Mouse (Mus musculus) small intestine, adult 2 months (tissue): ENCODE data around the gene Atf5. TPM values are rescaled to one million over a fixed set of nuclear protein-coding genes. Genes with fewer than 3 reads are reported as not detected.

Source experiments
- H3K27ac ChIP-seq: fragments of 200-500 bp; 2 replicates; pipeline ENCODE4 v1.5.1; 2012; ENCODE audit warnings: low read depth, low read length, control low read depth, inconsistent platforms; ENCODE audit not compliant: insufficient read depth
- H3K27me3 ChIP-seq: fragments of 200-500 bp; 2 replicates; pipeline ENCODE4 v1.6.1; 2012; ENCODE audit warnings: mild to moderate bottlenecking, moderate library complexity, low read length, inconsistent platforms; ENCODE audit not compliant: control insufficient read depth, insufficient read depth
- H3K36me3 ChIP-seq: fragments of 200-500 bp; 2 replicates; pipeline ENCODE4 v1.6.1; 2012; ENCODE audit warnings: mild to moderate bottlenecking, low read length, control low read depth, inconsistent platforms; ENCODE audit not compliant: control insufficient read depth, insufficient read depth
- H3K4me1 ChIP-seq: fragments of 200-500 bp; 2 replicates; pipeline ENCODE4 v1.6.1; 2012; ENCODE audit warnings: low read length, inconsistent platforms, mixed read lengths; ENCODE audit not compliant: control insufficient read depth, insufficient read depth, insufficient read length
- H3K4me3 ChIP-seq: fragments of 200-500 bp; 2 replicates; pipeline ENCODE4 v1.5.1; 2012; ENCODE audit warnings: low read depth, mild to moderate bottlenecking, control low read depth, inconsistent platforms, low read length, moderate library complexity
- CTCF ChIP-seq: fragments of 200-500 bp; IDR thresholded peaks from 2 replicates; pipeline ENCODE4 v1.5.1; 2012; ENCODE audit warnings: low read depth, mild to moderate bottlenecking, control low read depth, inconsistent platforms, low read length, moderate library complexity, mixed read lengths; ENCODE audit not compliant: insufficient replicate concordance, insufficient read length; ENCODE audit errors: extremely low read depth
- POLR2A ChIP-seq: fragments of 200-500 bp; IDR thresholded peaks from 2 replicates; pipeline ENCODE4 v1.6.1; 2012; ENCODE audit warnings: low read depth, mild to moderate bottlenecking, control low read depth, inconsistent platforms, low read length, moderate library complexity
- WGBS: fragments of 180-500 bp; shearing (Covaris S2); methylation state at CpG from one replicate; pipeline ENCODE4 v1.1.7; 2018; 5-methylcytosine and 5-hydroxymethylcytosine counted together
- polyA plus RNA-seq: library from polyadenylated mRNA; depleted of rRNA; stranded (reverse); fragments of >200 nt; gene quantifications from 2 replicates; pipeline ENCODE4 v1.2.3, GENCODE M21; 2012; rRNA removed

Gene Atf5
- polyA plus RNA-seq, 1 experiment: 102 TPM

DNA sequence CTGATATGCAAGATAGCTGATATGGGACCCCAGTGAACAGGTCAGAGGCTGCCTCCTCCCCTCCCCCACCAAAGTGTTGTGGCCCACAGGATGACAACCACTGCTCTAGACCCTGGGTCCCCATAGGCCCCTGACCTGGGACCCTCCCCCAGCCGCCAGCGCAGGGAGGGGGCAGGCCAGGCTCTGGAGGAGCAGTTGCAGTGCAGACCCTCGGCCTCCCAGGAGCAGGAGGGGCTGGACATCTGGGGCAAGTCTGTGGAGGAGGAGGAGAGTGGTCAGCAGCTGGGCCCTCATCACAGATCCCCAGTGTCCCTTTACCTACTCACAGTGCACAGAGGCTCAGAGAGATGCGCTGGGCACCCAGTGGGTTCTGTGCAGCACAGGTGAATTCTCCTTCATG is 26.4 kb downstream of the Atf5 start:
- 67% methylated on average over 4 of the region's 4 CpGs for WGBS
- no peaks in the 10 kb centered on the region for H3K27me3 ChIP-seq
- H3K36me3 ChIP-seq: no peaks in the 10 kb centered on the region
- H3K4me3 ChIP-seq: no peak overlapping the region
- TF ChIP-seq CTCF (no peak), POLR2A (no peak)
- no peaks in the 10 kb centered on the region for H3K4me1 ChIP-seq
- H3K27ac ChIP-seq: no peak overlapping the region

DNA sequence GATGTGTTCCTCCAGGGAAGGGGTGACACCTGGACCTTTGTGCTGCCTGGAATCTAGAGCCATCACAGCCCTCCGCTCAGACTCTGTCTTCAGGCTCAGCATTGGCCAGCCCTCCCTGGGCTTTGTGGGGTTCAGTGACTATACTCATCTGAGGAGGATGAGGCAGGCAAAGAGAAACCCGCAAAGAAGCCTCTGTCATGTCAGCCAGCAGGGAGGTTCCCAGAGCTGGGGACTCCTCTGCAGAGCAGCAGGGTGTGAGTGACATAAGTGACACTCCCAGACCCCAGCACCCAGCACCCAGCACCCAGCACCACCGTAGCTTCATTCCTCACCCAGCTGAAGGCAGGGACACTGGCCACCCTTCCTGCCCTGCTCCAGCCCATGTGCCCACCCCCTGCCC is 26.9 kb downstream of the Atf5 start:
- Histone ChIP-seq H3K27me3 (no peaks in the 10 kb centered on the region), H3K4me3 (no peak overlapping the region), H3K27ac (no peak overlapping the region), H3K36me3 (no peaks in the 10 kb centered on the region), H3K4me1 (no peaks in the 10 kb centered on the region)
- WGBS: 67% methylated on average over 3 of the region's 3 CpGs
- TF ChIP-seq CTCF: no peak
- no peak for TF ChIP-seq POLR2A

DNA sequence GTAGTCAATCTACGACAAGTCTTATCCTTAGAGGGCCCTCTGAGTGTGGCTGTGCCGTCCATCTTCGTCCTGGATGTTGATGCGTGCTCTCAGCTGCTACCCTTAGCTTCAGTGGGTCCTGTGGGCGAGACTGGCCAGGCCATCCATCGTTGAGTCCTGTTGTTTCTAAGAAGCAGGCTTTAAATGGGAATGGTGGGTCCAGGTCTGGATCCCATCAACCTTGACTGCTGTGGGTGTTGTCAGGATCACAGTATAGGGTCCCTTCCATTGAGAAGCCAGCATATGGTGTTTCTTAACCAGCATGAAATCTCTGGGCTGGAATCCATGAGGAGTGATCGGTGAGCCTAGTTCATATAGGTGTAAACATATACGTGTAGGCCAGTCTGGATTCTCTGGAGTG is 36.4 kb downstream of the Atf5 start:
- Histone ChIP-seq H3K27me3 (no peaks in the 10 kb centered on the region), H3K4me3 (no peak overlapping the region), H3K36me3 (peaks cover 19% of the 10 kb centered on the region), H3K4me1 (no peaks in the 10 kb centered on the region), H3K27ac (no peak overlapping the region)
- 79% methylated on average over 8 of the region's 8 CpGs for WGBS
- TF ChIP-seq CTCF: no peak
- no peak for TF ChIP-seq POLR2A

DNA sequence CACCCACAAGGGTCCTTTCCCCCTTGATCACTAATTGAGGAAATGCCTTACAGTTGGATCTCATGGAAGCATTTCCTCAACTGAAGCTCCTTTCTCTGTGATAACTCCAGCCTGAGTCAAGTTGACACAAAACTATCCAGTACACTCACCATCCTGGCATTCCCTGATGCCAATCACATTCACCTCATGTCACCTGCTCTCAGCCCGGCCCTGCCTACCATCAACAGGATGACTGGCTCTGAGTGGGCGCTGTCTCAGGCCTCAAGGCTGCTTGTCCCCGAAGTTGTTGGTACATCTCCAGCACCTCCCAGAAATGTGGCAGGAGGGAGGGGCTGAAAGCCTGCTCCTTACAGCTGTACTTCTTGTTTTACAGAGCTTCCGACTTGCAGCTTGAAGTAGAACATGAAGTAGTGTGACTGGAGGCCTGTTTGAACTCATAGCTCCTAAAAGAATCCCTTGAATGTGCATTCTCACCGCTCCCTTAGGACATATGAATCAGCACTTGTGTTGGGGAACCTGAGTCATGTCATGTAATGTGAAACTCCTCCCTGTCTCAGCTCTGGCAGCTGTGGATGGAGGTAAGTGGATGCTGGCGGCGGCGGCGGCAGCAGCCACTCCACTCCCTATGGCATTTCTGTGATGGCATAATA is 39.5 kb downstream of the Atf5 start:
- 86% methylated on average over 9 of the region's 9 CpGs for WGBS
- Histone ChIP-seq H3K4me1 (no peaks in the 10 kb centered on the region), H3K4me3 (no peak overlapping the region), H3K27me3 (no peaks in the 10 kb centered on the region), H3K27ac (no peak overlapping the region), H3K36me3 (peaks cover 36% of the 10 kb centered on the region)
- TF ChIP-seq POLR2A (no peak), CTCF (no peak)

DNA sequence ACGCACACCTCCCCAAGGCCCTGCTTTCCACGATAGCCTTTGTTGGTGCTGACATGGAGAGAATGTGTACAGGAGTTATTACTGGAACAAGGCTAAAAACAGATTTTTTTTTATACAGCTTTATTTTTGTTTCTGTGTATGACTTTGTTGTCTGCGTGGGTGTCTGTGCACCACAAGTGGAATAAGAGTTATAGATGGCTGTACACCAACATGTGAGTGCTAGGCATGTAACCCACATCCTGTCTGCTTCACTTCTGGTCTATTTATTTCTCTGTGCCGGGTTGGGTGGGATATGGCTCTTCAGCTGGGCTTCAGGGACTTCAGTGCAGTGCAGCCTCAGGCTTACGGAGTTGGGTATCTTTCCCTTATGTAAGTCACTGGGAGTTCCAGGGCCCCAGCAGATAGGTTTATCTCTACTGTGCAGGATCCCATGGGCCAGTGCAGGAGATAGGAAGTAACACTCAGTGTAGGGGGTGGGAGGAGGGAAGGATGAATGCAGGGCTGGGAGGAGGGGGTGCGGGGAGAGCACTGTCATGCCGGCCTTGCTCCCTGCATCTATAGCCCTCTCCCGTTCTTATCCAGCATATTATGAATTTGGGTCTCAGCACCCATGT is 43.8 kb downstream of the Atf5 start:
- Histone ChIP-seq H3K27ac (no peak overlapping the region), H3K4me3 (no peak overlapping the region), H3K4me1 (no peaks in the 10 kb centered on the region), H3K27me3 (no peaks in the 10 kb centered on the region), H3K36me3 (peaks cover 65% of the 10 kb centered on the region)
- TF ChIP-seq POLR2A (no peak), CTCF (no peak)
- 85% methylated on average over 8 of the region's 8 CpGs for WGBS

DNA sequence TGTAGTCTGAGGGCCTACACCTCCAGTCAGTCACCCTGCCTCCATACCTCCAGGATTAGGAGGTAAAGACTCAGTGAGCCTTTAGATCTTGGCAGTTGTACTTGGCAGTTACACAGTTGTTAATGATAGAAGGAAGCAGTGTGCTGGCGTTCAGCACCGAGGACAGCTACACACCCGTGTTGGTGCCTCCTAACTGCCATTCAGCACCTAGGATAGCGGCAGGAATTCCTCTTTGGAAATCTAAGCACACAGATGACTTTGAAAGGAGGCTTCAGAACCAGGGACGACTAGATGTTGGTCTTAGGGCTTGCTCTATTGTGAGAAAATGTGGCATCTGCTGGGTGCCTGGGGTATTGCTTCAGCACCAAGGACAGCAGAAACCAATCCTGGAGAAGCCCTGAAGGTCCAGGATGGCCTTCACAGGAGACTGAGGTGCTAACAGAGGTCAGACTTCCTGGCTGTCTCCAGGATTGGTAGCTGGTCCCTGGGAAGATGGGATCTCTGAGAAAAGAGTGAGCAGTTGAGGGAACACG is 46.3 kb downstream of the Atf5 start:
- 19% methylated on average over 6 of the region's 6 CpGs for WGBS

DNA sequence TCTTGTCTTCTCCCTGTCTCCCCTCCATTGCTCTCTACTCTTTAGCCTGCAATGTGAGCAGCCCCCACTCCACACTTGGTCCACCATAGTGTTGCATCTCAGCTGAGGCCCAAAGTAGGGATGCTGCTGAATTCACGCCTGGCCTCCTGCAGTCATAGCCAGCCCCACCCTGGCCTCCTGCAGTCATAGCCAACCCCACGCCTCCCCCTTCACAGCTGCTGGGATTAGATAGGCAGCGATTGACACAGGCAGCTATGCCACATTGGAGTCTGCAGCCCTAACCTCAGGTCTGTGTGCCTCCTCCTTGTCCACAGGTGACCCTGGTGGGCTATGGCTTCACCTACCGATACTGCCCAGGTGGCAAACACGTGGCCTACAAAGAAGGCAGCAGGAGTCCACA is 48.3 kb downstream of the Atf5 start:
- H3K27me3 ChIP-seq: no peaks in the 10 kb centered on the region
- no peaks in the 10 kb centered on the region for H3K4me1 ChIP-seq
- peaks cover 79% of the 10 kb centered on the region for H3K36me3 ChIP-seq
- TF ChIP-seq POLR2A (no peak), CTCF (no peak)
- no peak overlapping the region for H3K27ac ChIP-seq
- WGBS: 88% methylated on average over 5 of the region's 5 CpGs
- no peak overlapping the region for H3K4me3 ChIP-seq

More for the DNA sequence above, 46.3 kb downstream of the Atf5 start:
- no peak overlapping the region for H3K4me3 ChIP-seq
- peaks cover 72% of the 10 kb centered on the region for H3K36me3 ChIP-seq
- no peak overlapping the region for H3K27ac ChIP-seq
- H3K4me1 ChIP-seq: no peaks in the 10 kb centered on the region
- H3K27me3 ChIP-seq: no peaks in the 10 kb centered on the region
- TF ChIP-seq POLR2A (no peak), CTCF (no peak)

Other genes with a start within 250 kb of the Atf5 start
- 6.4 and 11.1 TPM in 2 replicates for gene Napsa, start 244.3 kb downstream of the Atf5 start, polyA plus RNA-seq
- 3.1 and 3.4 TPM in 2 replicates for gene Kcnc3, start 226.0 kb downstream of the Atf5 start, polyA plus RNA-seq
- 196 and 563 TPM in 2 replicates for gene Myh14, start 145.8 kb downstream of the Atf5 start, polyA plus RNA-seq
- gene Izumo2, start 107.9 kb downstream of the Atf5 start, polyA plus RNA-seq: not detected in 2 replicates
- 20.4 and 40.3 TPM in 2 replicates for gene Vrk3, start 68.2 kb downstream of the Atf5 start, polyA plus RNA-seq
- gene Zfp473, start 65.6 kb downstream of the Atf5 start, polyA plus RNA-seq: 0.08 and 0.19 TPM in 2 replicates
- 30.9 and 53.3 TPM in 2 replicates for gene Nup62, start 570 bp downstream of the Atf5 start, polyA plus RNA-seq
- gene Il4i1, start 271 bp downstream of the Atf5 start, polyA plus RNA-seq: 8.0 and 13.8 TPM in 2 replicates
- 180 and 283 TPM in 2 replicates for gene Akt1s1, start 32.3 kb upstream of the Atf5 start, polyA plus RNA-seq
- gene Tbc1d17, start 32.4 kb upstream of the Atf5 start, polyA plus RNA-seq: 32.1 and 63.2 TPM in 2 replicates
- 36.9 and 84.2 TPM in 2 replicates for gene Pnkp, start 40.5 kb upstream of the Atf5 start, polyA plus RNA-seq
- 82.3 and 141 TPM in 2 replicates for gene Ptov1, start 53.1 kb upstream of the Atf5 start, polyA plus RNA-seq
- gene Med25, start 76.1 kb upstream of the Atf5 start, polyA plus RNA-seq: 85.8 and 208 TPM in 2 replicates
- 15.8 and 27.5 TPM in 2 replicates for gene Fuz, start 79.4 kb upstream of the Atf5 start, polyA plus RNA-seq
- 49.8 and 85.2 TPM in 2 replicates for gene Ap2a1, start 112.8 kb upstream of the Atf5 start, polyA plus RNA-seq
- not detected in 2 replicates for gene Tsks, start 126.5 kb upstream of the Atf5 start, polyA plus RNA-seq
- 5.2 and 7.6 TPM in 2 replicates for gene Cpt1c, start 158.2 kb upstream of the Atf5 start, polyA plus RNA-seq
- gene Prmt1, start 169.9 kb upstream of the Atf5 start, polyA plus RNA-seq: 50.0 and 68.6 TPM in 2 replicates
- gene Irf3, start 181.0 kb upstream of the Atf5 start, polyA plus RNA-seq: 52.9 and 91.0 TPM in 2 replicates
- gene Bcl2l12, start 182.1 kb upstream of the Atf5 start, polyA plus RNA-seq: 10.1 and 16.3 TPM in 2 replicates
- 39.8 and 73.0 TPM in 2 replicates for gene Scaf1, start 199.7 kb upstream of the Atf5 start, polyA plus RNA-seq
- 49.3 and 67.9 TPM in 2 replicates for gene Rras, start 201.3 kb upstream of the Atf5 start, polyA plus RNA-seq
- 8.1 and 13.2 TPM in 2 replicates for gene Prr12, start 236.2 kb upstream of the Atf5 start, polyA plus RNA-seq
- 39.3 and 92.7 TPM in 2 replicates for gene Nosip, start 245.8 kb upstream of the Atf5 start, polyA plus RNA-seq
- 81.7 and 172 TPM in 2 replicates for gene Prrg2, start 246.0 kb upstream of the Atf5 start, polyA plus RNA-seq